Mouse (Mus musculus) hindlimb bud, embryonic 11.5 days (tissue): ENCODE results near the gene Sult1e1.

Source experiments
- DNase-seq: peaks from one replicate; pipeline ENCODE4 v3.0.0-alpha.2; 2012; ENCODE audit warnings: low read depth, low spot score; ENCODE audit errors: extremely low spot score

Sult1e1 gene

GRCm38 (mm10) chr5:87591494-87591893, at the start of gene Sult1e1:
Gene Sult1e1 (minus strand): TSS chr5:87591594.
- no peak for DNase-seq

GRCm38 (mm10) chr5:87622681-87623080, 31.3 kb upstream of the Sult1e1 start:
- DNase-seq: no peak

GRCm38 (mm10) chr5:87615128-87615390, 23.7 kb upstream of the Sult1e1 start:
- DNase-seq: no peak

GRCm38 (mm10) chr5:87614364-87615127, 23.2 kb upstream of the Sult1e1 start:
- DNase-seq: no peak

- no peak for DNase-seq
Observed at GRCm38 (mm10) chr5:87601018-87601417, 9.6 kb upstream of the Sult1e1 start.

GRCm38 (mm10) chr5:87597891-87598290, 6.5 kb upstream of the Sult1e1 start:
- DNase-seq: no peak

- DNase-seq: no peak
Observed at GRCm38 (mm10) chr5:87589916-87590315, 1.5 kb downstream of the Sult1e1 start.

GRCm38 (mm10) chr5:87580389-87580788, 11.0 kb downstream of the Sult1e1 start:
- DNase-seq: no peak

GRCm38 (mm10) chr5:87574174-87574573, 17.2 kb downstream of the Sult1e1 start:
- DNase-seq: no peak

GRCm38 (mm10) chr5:87573490-87573889, 17.9 kb downstream of the Sult1e1 start:
- no peak for DNase-seq

GRCm38 (mm10) chr5:87572781-87573180, 18.6 kb downstream of the Sult1e1 start:
- no peak for DNase-seq

- DNase-seq: no peak
Observed at GRCm38 (mm10) chr5:87568845-87569244, 22.5 kb downstream of the Sult1e1 start, which contains the start of gene Sult1d1. Gene Sult1d1 (minus strand): TSS chr5:87569027.

- no peak for DNase-seq
Observed at GRCm38 (mm10) chr5:87567306-87567705, 24.1 kb downstream of the Sult1e1 start.

- no peak for DNase-seq
Observed at GRCm38 (mm10) chr5:87562966-87563365, 28.4 kb downstream of the Sult1e1 start.

- no peak for DNase-seq
Observed at GRCm38 (mm10) chr5:87562526-87562925, 28.9 kb downstream of the Sult1e1 start.

GRCm38 (mm10) chr5:87560145-87560544, 31.2 kb downstream of the Sult1e1 start:
- no peak for DNase-seq

GRCm38 (mm10) chr5:87550935-87551334, 40.5 kb downstream of the Sult1e1 start:
- DNase-seq: no peak

- DNase-seq: no peak
Observed at GRCm38 (mm10) chr5:87538111-87538510, 53.3 kb downstream of the Sult1e1 start, which contains the start of gene Sult1b1. Gene Sult1b1 (minus strand): TSS chr5:87538195.

GRCm38 (mm10) chr5:87535994-87536644, 55.3 kb downstream of the Sult1e1 start:
- DNase-seq: no peak

GRCm38 (mm10) chr5:87532288-87532687, 59.1 kb downstream of the Sult1e1 start:
- DNase-seq: no peak
